Mouse (Mus musculus): Measurements from ENCODE around the gene Pithd1. TPM values are rescaled to one million over a fixed set of nuclear protein-coding genes. Genes with fewer than 3 reads are reported as not detected.

Gene Pithd1
- polyA plus RNA-seq, 1 experiment from 2014 or later = 59.8 TPM

DNA sequence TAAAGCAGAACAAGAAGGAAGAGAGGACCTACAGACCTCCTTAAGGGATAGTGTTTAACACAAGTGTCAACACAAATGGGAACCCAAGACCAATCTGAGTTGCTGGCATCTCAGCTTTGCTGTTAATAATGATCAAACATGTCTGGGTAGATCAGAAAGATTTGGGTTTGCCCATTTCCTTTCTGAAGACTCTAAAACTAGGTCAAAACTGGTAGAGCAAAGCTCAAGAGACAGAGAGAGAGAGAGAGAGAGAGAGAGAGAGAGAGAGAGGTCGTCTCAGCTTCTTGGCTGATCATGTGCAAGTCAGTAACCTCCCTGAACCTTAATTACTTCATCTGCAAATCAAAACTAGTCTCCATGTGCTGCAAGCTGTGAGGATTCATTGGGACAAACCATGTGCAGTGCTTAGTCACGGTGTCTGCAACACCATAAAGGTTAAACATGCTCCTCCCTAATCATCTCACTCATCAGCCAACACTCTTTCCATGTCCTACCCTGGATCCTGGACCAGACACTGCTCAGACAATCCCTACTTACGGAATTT is 29.1 kb upstream of the Pithd1 start:
- no peaks in the 10 kb centered on the region for H3K9me3 ChIP-seq (replicated peaks)
- H3K27me3 ChIP-seq = no peaks in the 10 kb centered on the region
- peaks cover 27% of the 10 kb centered on the region for H3K36me3 ChIP-seq
- no peak overlapping the region for H3K9ac ChIP-seq
- 83% methylated on average over 3 of the region's 3 CpGs for WGBS
- ATAC-seq (ENCODE audit: low FRiP score) = no peak
- H3K4me3 ChIP-seq = no peak overlapping the region
- no peak overlapping the region for H3K4me2 ChIP-seq (replicated peaks)
- H3K4me1 ChIP-seq = peaks cover 11% of the 10 kb centered on the region
- no peak overlapping the region for H3K27ac ChIP-seq

DNA sequence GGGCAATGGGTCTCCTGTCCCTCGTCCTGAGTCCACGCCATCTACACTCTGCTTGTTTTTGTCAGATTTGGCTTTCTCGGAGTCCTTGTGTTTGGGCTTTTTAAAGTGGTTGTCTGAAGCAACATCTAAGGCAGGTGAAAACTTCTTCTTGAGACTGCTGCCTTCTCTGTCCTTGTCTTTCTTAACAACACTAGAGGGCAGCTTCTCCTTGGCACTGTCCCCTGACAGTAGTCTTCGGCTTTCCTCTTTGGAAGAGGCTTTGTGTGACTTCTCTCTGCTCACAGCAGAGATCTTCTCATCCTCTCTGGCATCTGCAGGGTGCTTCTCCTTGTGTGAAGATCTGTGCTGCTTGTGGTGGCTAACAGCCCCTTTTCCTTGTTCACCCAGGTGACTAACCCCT is 23.5 kb upstream of the Pithd1 start:
- H3K4me3 ChIP-seq = no peak overlapping the region
- WGBS = 92% methylated on average over 4 of the region's 4 CpGs

DNA sequence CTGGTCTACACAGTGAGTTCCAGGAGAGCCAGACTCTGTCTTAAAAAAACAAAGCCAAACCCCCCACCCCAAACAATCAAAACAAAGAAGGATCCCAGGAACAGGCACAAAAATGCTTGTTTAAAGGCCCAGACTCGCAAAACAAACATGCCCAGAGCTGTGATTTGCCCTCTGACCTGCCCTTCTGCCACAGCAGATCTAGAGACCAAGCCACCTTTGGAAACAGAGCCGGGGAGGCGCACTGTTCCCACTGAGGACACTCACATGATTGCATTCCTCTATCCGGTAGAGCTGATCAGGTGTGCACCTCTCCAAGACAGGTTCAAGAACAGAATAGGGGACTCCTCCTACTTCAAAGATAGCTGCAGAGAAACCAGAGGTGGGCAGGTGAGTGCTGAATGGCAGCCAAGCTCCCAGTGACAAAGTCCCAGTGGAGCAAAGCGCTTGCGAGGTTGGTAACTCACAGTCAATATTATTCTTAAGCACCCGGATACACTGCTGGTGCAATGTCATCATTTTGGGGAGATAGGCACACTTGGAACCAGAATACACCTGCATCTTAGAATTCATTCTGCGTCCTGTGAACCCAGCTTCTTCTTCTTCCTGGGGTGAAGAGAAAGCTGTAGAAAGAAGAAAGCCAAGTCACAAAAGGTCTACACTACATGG is 21.9 kb upstream of the Pithd1 start:
- no peak overlapping the region for H3K4me3 ChIP-seq
- H3K27me3 ChIP-seq = no peaks in the 10 kb centered on the region
- no peaks in the 10 kb centered on the region for H3K9me3 ChIP-seq (replicated peaks)
- H3K36me3 ChIP-seq = peaks cover 90% of the 10 kb centered on the region
- ATAC-seq (ENCODE audit: low FRiP score) = no peak
- H3K9ac ChIP-seq = no peak overlapping the region
- WGBS = 87% methylated on average over 8 of the region's 8 CpGs
- H3K4me2 ChIP-seq (replicated peaks) = no peak overlapping the region
- H3K27ac ChIP-seq = no peak overlapping the region
- H3K4me1 ChIP-seq = no peaks in the 10 kb centered on the region

More for the DNA sequence above, 23.5 kb upstream of the Pithd1 start:
- Histone ChIP-seq H3K9me3 (replicated peaks) (no peaks in the 10 kb centered on the region), H3K27me3 (no peaks in the 10 kb centered on the region), H3K4me1 (no peaks in the 10 kb centered on the region), H3K36me3 (peaks cover 77% of the 10 kb centered on the region), H3K27ac (no peak overlapping the region), H3K4me2 (replicated peaks) (no peak overlapping the region), H3K9ac (no peak overlapping the region)
- no peak for ATAC-seq (ENCODE audit: low FRiP score)

DNA sequence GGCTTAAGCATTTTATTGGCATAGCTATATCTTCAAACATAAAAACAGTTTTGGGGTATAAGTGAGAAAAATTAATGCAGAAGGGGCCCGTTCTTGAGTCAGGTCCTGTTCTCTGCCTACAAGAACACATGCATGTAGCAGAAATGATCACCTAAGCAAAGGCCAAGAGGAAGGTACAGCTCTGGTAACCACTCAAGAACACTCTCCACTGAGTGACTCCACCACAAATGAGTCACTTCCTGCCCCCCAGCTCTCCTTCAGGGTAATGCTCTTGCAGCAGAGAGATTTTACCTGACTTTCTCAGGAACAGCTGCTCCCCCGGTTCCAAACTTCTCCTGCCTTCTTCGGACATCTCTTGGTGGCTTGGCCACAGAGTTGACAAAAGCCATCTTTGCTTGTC is 19.8 kb upstream of the Pithd1 start:
- Histone ChIP-seq H3K4me3 (no peak overlapping the region), H3K4me1 (no peaks in the 10 kb centered on the region), H3K9me3 (replicated peaks) (no peaks in the 10 kb centered on the region), H3K36me3 (peaks cover 91% of the 10 kb centered on the region), H3K27me3 (no peaks in the 10 kb centered on the region), H3K4me2 (replicated peaks) (no peak overlapping the region), H3K27ac (no peak overlapping the region), H3K9ac (no peak overlapping the region)
- WGBS = 93% methylated on average over 3 of the region's 3 CpGs
- ATAC-seq (ENCODE audit: low FRiP score) = no peak

DNA sequence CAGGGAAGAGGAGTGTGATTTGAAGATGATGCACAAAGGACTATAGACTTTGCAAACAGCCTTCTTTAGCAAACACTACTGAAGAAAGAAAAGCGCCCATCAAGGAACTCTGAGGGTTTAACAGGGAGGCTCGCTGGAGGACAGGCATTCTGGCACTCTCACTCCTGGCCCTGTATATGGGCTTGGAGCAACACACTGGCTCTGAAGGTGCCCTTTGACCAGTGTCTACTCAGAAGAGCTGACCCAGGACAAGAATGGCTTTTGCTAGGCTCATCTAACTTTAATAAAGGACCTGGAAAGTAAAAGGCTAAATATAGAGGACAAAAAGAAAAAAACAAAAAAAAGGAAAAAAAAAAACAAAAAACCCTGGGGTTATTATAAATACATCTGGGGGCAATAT is 17.9 kb upstream of the Pithd1 start:
- Histone ChIP-seq H3K9me3 (replicated peaks) (no peaks in the 10 kb centered on the region), H3K4me1 (no peaks in the 10 kb centered on the region), H3K4me3 (no peak overlapping the region), H3K36me3 (peaks cover 75% of the 10 kb centered on the region), H3K27me3 (no peaks in the 10 kb centered on the region), H3K27ac (no peak overlapping the region), H3K9ac (no peak overlapping the region), H3K4me2 (replicated peaks) (no peak overlapping the region)
- 75% methylated on average over 2 of the region's 2 CpGs for WGBS
- no peak for ATAC-seq (ENCODE audit: low FRiP score)

DNA sequence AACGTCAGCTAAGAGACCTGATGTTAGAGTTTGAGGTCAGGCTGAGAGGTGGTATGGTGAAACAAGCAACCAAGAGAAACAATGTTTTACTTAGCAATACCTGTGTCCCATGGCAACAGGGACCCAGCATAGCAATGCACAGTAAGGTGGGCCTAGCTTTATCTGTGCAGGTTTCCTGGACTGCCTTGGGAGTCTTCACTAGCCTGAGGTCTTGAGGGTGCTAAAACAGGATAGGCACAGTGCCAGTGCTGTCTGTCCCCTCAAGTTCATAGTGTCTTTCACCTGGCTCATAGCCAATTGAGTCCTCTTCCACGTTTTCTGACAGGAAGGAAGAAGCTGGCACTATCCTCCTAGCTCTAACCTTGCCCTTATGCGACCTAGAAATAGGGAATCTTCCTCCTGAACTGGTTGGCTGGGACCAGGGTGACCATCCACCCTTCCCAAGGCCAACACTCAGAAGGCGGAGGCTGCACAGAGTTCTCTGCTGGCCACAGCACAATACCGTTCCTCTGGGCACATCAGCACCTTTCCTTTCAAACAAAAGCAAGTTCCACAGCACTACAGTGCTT is 17.1 kb upstream of the Pithd1 start:
- H3K4me2 ChIP-seq (replicated peaks) = no peak overlapping the region
- H3K4me1 ChIP-seq = no peaks in the 10 kb centered on the region
- no peaks in the 10 kb centered on the region for H3K27me3 ChIP-seq
- no peak overlapping the region for H3K27ac ChIP-seq
- peaks cover 68% of the 10 kb centered on the region for H3K36me3 ChIP-seq
- 92% methylated on average over 5 of the region's 5 CpGs for WGBS
- H3K4me3 ChIP-seq = no peak overlapping the region
- ATAC-seq (ENCODE audit: low FRiP score) = no peak
- no peaks in the 10 kb centered on the region for H3K9me3 ChIP-seq (replicated peaks)
- H3K9ac ChIP-seq = no peak overlapping the region

DNA sequence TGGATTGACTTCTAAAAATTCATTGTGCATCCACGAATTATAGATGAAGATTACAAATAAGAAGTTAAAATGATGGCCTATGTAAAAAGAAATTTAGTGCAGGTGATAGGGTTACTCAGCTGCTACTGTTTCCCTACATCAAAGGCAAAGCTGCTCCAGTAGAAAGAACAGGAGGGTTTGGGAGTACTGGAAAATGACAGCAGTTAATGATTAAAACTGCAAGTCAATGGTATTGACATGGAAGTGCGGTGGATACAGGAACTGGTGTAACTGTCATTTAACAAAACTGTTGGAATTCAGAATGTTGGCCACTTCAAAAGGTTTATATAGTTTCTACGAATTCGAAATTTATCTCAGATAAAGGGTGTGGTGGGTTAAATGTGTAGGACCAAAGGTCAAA is 8.1 kb upstream of the Pithd1 start:
- H3K4me3 ChIP-seq = no peak overlapping the region
- H3K4me1 ChIP-seq = no peaks in the 10 kb centered on the region
- no peak overlapping the region for H3K4me2 ChIP-seq (replicated peaks)
- no peaks in the 10 kb centered on the region for H3K27me3 ChIP-seq
- WGBS = 86% methylated on average over 4 of the region's 4 CpGs
- no peaks in the 10 kb centered on the region for H3K36me3 ChIP-seq
- H3K9ac ChIP-seq = no peak overlapping the region
- H3K27ac ChIP-seq = no peak overlapping the region
- ATAC-seq (ENCODE audit: low FRiP score) = no peak
- peaks cover 7% of the 10 kb centered on the region; the same call in 1 of the 2 replicates for H3K9me3 ChIP-seq (replicated peaks)

DNA sequence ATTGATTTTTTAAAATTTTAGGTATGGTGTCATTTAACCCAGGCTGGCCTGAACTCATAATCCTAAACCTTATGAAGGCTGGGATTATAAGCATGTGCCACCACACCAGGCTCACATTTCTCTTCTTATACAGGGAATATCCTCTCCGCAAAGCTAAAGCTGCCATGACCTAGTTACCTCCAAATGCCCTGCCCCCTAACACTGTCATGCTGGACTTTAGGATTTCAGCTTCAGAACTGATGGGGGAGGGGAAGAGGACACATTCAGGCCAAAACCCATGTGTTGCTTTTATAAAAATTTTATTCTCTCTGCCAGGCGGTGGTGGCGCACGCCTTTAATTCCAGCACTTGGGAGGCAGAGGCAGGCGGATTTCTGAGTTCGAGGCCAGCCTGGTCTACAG is 6.9 kb upstream of the Pithd1 start:
- no peak for ATAC-seq (ENCODE audit: low FRiP score)
- Histone ChIP-seq H3K4me2 (replicated peaks) (no peak overlapping the region), H3K27me3 (no peaks in the 10 kb centered on the region), H3K4me1 (no peaks in the 10 kb centered on the region), H3K9me3 (replicated peaks) (peaks cover 7% of the 10 kb centered on the region; the same call in 1 of the 2 replicates), H3K9ac (no peak overlapping the region), H3K36me3 (no peaks in the 10 kb centered on the region), H3K4me3 (no peak overlapping the region), H3K27ac (no peak overlapping the region)
- WGBS = 96% methylated on average over 6 of the region's 6 CpGs

DNA sequence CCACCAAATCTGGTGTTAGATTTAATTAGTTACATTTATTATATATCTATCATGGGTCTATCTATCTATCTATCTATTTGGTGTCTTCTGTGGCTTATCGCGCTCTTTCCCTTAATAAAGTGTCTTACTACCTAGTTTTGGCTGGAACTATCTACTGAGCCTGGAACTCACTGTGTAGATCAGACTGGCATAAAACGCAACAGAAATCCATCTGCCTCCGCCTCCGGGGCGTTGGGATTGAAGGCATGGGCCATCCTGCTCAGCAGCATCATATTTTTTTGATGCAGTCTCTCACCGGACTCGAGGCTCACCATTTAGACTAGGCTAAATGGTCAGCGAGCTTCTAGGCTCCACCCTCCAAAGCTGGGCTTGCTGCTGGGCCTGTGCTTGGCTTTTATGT is 650 bp upstream of the Pithd1 start:
- Histone ChIP-seq H3K4me2 (replicated peaks) (peak overlapping the region; percentile 94), H3K27ac (peak overlapping the region; percentile 85), H3K4me3 (peak overlapping the region; percentile 93), H3K9ac (peak overlapping the region; percentile 95), H3K27me3 (no peaks in the 10 kb centered on the region), H3K4me1 (peaks cover 22% of the 10 kb centered on the region), H3K36me3 (peaks cover 24% of the 10 kb centered on the region), H3K9me3 (replicated peaks) (no peaks in the 10 kb centered on the region)
- WGBS = 68% methylated on average over 9 of the region's 9 CpGs
- ATAC-seq (ENCODE audit: low FRiP score) = no peak

DNA sequence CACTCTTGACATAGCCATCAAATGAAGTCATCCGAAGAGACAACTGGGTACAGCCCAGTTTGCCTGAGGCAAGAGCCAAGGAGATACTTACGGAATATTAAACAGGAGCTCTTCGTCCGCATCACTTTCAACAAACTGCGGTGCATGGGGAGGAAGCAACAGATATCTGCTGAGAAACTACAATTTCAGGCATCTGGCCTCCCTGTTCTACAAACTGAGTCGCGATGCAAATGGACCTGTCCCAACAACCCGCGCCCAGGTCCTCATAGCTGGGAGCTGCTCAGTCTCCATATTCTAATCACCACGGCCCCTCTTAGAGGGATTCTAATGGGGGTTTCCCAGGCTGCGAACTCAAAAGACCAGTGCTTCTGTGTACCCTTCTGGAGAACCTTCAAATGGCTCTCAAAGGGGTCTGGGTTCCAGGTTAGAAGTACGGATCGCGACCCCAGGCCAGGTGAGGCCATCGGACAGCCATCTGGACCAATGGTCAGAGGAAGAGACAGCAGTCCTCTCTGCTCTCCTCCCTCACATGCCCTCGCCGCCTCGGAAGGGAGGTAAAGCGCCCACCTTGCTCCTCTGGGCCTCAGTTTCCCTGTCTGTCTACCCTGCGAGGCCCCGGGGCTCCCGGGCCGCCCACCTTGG is 642 bp downstream of the Pithd1 start:
- Histone ChIP-seq H3K27me3 (no peaks in the 10 kb centered on the region), H3K9ac (peak overlapping the region; percentile 95), H3K4me3 (peak overlapping the region; percentile 93), H3K4me2 (replicated peaks) (peak overlapping the region; percentile 94), H3K27ac (peak overlapping the region; percentile 85), H3K36me3 (peaks cover 29% of the 10 kb centered on the region), H3K9me3 (replicated peaks) (no peaks in the 10 kb centered on the region), H3K4me1 (peaks cover 22% of the 10 kb centered on the region)
- 8% methylated on average over 23 of the region's 23 CpGs for WGBS
- ATAC-seq (ENCODE audit: low FRiP score) = peak; percentile 30; the same call in 1 of the 2 replicates

DNA sequence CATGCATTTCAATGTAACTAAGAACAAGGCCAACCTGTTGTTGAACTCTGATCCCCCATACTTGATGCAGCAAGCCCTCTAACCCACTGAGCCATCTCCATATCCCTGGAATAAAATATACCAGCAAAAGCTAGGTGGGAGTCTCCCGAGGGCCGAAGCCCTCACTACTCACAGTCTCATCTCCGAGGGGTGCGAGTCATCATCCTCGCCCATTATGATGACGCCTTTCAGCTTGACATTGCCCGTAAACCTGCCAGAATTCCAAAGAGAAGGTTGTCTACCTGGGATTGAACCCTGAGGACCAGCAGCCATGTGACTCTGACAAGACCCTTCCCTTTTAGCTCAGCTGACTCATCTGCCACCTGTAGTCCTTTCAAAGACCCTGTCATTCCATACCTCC is 1.3 kb downstream of the Pithd1 start:
- peaks cover 22% of the 10 kb centered on the region for H3K4me1 ChIP-seq
- peak overlapping the region; percentile 93 for H3K4me3 ChIP-seq
- H3K9ac ChIP-seq = peak overlapping the region; percentile 95
- peak overlapping the region; percentile 94 for H3K4me2 ChIP-seq (replicated peaks)
- 95% methylated on average over 7 of the region's 7 CpGs for WGBS
- H3K36me3 ChIP-seq = peaks cover 32% of the 10 kb centered on the region
- no peaks in the 10 kb centered on the region for H3K9me3 ChIP-seq (replicated peaks)
- H3K27ac ChIP-seq = no peak overlapping the region
- H3K27me3 ChIP-seq = no peaks in the 10 kb centered on the region
- no peak for ATAC-seq (ENCODE audit: low FRiP score)

DNA sequence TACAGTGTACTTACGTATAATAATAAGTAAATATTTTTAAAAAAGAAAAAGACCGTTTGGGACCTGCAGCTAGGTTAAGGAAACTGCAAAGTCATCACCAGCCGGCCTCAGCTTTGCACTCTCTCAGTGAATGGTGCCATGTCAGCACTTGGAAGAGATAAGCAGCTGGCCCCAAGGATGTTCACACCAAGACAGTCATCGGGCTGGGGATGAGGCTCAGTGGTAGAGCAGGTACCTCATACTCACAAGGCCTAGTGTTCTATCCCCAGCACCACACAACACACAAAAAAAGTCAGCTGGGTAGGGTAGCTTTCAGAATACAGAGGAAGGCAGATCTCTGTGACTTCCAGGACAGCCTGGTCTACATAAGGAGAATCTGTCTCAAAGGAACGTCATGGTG is 1.9 kb downstream of the Pithd1 start:
- ATAC-seq (ENCODE audit: low FRiP score) = no peak
- Histone ChIP-seq H3K4me2 (replicated peaks) (no peak overlapping the region), H3K36me3 (peaks cover 32% of the 10 kb centered on the region), H3K9me3 (replicated peaks) (no peaks in the 10 kb centered on the region), H3K4me3 (no peak overlapping the region), H3K27ac (no peak overlapping the region), H3K4me1 (peaks cover 22% of the 10 kb centered on the region), H3K27me3 (no peaks in the 10 kb centered on the region), H3K9ac (no peak overlapping the region; the same call in 1 of the 2 replicates)
- 98% methylated on average over 5 of the region's 5 CpGs for WGBS

Data from hindbrain, embryonic 12.5 days (tissue).